Mouse (Mus musculus): Measurements from ENCODE around the gene Iqsec1.

DNA sequence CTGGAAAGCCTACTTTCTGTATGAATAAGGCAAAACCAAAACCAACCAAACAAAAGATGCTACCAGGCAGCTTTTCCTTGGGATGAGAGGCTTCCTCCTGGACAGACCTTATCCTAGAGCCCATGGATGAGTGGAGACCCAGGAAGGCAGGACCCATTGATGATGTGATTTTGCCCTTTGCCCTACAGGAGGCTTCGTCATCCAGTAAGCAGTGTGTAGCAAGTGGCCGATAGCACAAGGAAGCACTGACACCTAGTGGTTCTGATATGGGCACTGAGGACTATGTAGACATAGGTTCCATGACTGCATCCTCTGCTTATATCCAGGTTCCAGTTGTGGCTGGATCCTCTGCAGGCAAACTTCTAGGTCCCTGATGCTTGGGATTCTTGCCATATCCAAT, 168.6 kb downstream of the Iqsec1 start:
- TF ChIP-seq POLR2A (IDR thresholded peaks at IDR 0.05; ENCODE audit: low read depth, low read length) (no peak), CTCF (IDR thresholded peaks at IDR 0.05; ENCODE audit: extremely low read depth, insufficient read depth, insufficient read length, insufficient replicate concordance) (peak; percentile 59; the same call in 1 of the 2 replicates)

Data from spleen, adult 2 months (tissue).